25 mouse cellular contexts compared by ENCODE assay signal in the genomic region with DNA sequence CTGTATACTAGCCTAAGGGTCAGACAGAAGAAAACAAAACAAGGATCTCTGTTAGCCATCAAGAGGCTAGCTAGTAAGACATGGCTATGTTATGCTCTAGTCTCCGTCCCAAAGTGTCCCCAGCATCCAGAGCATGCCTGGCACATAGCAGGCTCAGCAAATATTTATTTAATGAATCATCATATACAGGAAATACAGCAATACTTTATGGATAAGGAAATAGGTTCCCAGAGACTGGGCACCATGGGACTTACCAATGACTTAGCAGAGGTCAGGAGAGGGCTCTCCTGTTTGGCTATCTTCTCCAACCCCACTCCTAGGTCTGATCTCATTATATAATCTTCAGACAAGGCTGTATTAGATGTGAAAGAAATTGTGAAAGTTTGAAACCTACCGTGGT. TPM values are rescaled to one million over a fixed set of nuclear protein-coding genes. Genes with fewer than 3 reads are reported as not detected.
DNase-seq lines count a peak whose midpoint lies in the region; ATAC-seq and TF ChIP-seq lines count a peak whose summit lies in the region.
"Had no signal": no experiment of that assay in that cellular context is flagged by ENCODE, and none has a peak within 500 bp of the region (broad histone marks: within the 10 kb centered on the region; RNA-seq: fewer than 3 reads in every experiment).

No protein-coding gene starts in this region.

- 0 out of 2 replicates have a peak, but pooled peaks have one; percentile 19 for ATAC-seq in intestine, embryonic 14.5 days (replicated peaks; ENCODE audit: low FRiP score, low TSS enrichment, low read depth)
- ATAC-seq in intestine, postnatal 0 days, result peak; percentile 50; the same call in 1 of the 2 replicates
- peak; percentile 83 for ATAC-seq in stomach, postnatal 0 days (ENCODE audit: low FRiP score, low TSS enrichment)
- no peak for ATAC-seq in cerebellum, adult (ENCODE audit: insufficient number of reproducible peaks, low FRiP score, low TSS enrichment)
- ATAC-seq: forebrain, embryonic 15.5 days; hindbrain, postnatal 0 days; inflammation-experienced regulatory T-cells, adult 6 months had no signal

- H3K36me3 ChIP-seq in intestine, embryonic 14.5 days (ENCODE audit: control insufficient read depth, insufficient read depth, low read length), result no peaks in the 10 kb centered on the region
- no peaks in the 10 kb centered on the region for H3K36me3 ChIP-seq in intestine, postnatal 0 days (ENCODE audit: control insufficient read depth, insufficient read depth)
- H3K36me3 ChIP-seq in stomach, postnatal 0 days (ENCODE audit: control insufficient read depth, insufficient read depth, low read length), result no peaks in the 10 kb centered on the region
- H3K36me3 ChIP-seq: embryonic facial prominence, embryonic 12.5 days; embryonic facial prominence, embryonic 15.5 days; forebrain, embryonic 15.5 days had no signal

- no peak overlapping the region for H3K4me3 ChIP-seq in intestine, embryonic 14.5 days (ENCODE audit: low read depth, low read length)
- no peak overlapping the region for H3K4me3 ChIP-seq in intestine, postnatal 0 days (ENCODE audit: low read depth, low read length)
- H3K4me3 ChIP-seq in stomach, postnatal 0 days (ENCODE audit: low read depth, low read length), result no peak overlapping the region
- H3K4me3 ChIP-seq: embryonic facial prominence, embryonic 12.5 days; embryonic facial prominence, embryonic 15.5 days; erythroblast, embryonic 14.5 days; forebrain, embryonic 12.5 days; forebrain, embryonic 15.5 days; heart, embryonic 13.5 days had no signal

- 74% methylated on average over 2 of the region's 2 CpGs for WGBS in intestine, embryonic 14.5 days
- WGBS in intestine, postnatal 0 days, result 66% methylated on average over 2 of the region's 2 CpGs
- 54% methylated on average over 2 of the region's 2 CpGs for WGBS in stomach, postnatal 0 days

- H3K4me1 ChIP-seq in intestine, embryonic 14.5 days (replicated peaks; ENCODE audit: control insufficient read depth, insufficient read depth, low read length), result no peaks in the 10 kb centered on the region
- H3K4me1 ChIP-seq in intestine, postnatal 0 days (replicated peaks; ENCODE audit: control insufficient read depth, insufficient read depth, low read length), result no peaks in the 10 kb centered on the region
- H3K4me1 ChIP-seq in stomach, postnatal 0 days (replicated peaks; ENCODE audit: control insufficient read depth, insufficient read depth), result no peaks in the 10 kb centered on the region
- H3K4me1 ChIP-seq: embryonic facial prominence, embryonic 12.5 days; forebrain, embryonic 12.5 days; forebrain, embryonic 15.5 days had no signal

- no peak for TF ChIP-seq CTCF in intestine, postnatal 0 days (IDR thresholded peaks at IDR 0.05; ENCODE audit: low read depth)
- TF ChIP-seq CTCF in stomach, postnatal 0 days (IDR thresholded peaks at IDR 0.05; ENCODE audit: low read depth), result no peak

- peak; percentile 21 for DNase-seq in 416B (ENCODE audit: low read depth)
- no peak for DNase-seq in intestine, embryonic 14.5 days (ENCODE audit: low spot score)
- no peak for DNase-seq in stomach, postnatal 0 days (ENCODE audit: low spot score)
- no peak for DNase-seq in urinary bladder, postnatal 10 days (ENCODE audit: low spot score)
- DNase-seq: adrenal gland, postnatal 10 days; adrenal gland, postnatal 36 days; cerebellum, adult 11 months; cerebellum, adult 2 months; cerebellum, adult 9-11 months; cerebellum, postnatal 25 days; gastrocnemius, postnatal 10 days; gastrocnemius, postnatal 36 days; heart, postnatal 14 days; heart, postnatal 4 days had no signal

- no peak overlapping the region for H3K27ac ChIP-seq in intestine, embryonic 14.5 days (ENCODE audit: low read depth)
- H3K27ac ChIP-seq in intestine, postnatal 0 days (ENCODE audit: low read depth, low read length), result no peak overlapping the region
- H3K27ac ChIP-seq in stomach, postnatal 0 days (replicated peaks), result no peak overlapping the region
- H3K27ac ChIP-seq: embryonic facial prominence, embryonic 12.5 days; embryonic facial prominence, embryonic 15.5 days; forebrain, embryonic 12.5 days; forebrain, embryonic 15.5 days; heart, embryonic 13.5 days; hindbrain, embryonic 14.5 days; hindbrain, postnatal 0 days had no signal

- H3K9ac ChIP-seq in intestine, embryonic 14.5 days (ENCODE audit: low read length), result no peak overlapping the region
- H3K9ac ChIP-seq in intestine, postnatal 0 days (ENCODE audit: low read depth, low read length), result no peak overlapping the region
- no peak overlapping the region for H3K9ac ChIP-seq in stomach, postnatal 0 days (ENCODE audit: low read length)
- H3K9ac ChIP-seq: embryonic facial prominence, embryonic 12.5 days; embryonic facial prominence, embryonic 15.5 days; forebrain, embryonic 12.5 days; forebrain, embryonic 15.5 days; heart, embryonic 13.5 days; hindbrain, embryonic 14.5 days had no signal

- no peak for TF ChIP-seq EP300 in stomach, postnatal 0 days (optimal IDR thresholded peaks at IDR 0.05)

- no peaks in the 10 kb centered on the region for H3K9me3 ChIP-seq in intestine, embryonic 14.5 days (ENCODE audit: control insufficient read depth, low read length)
- H3K9me3 ChIP-seq in intestine, postnatal 0 days (ENCODE audit: control insufficient read depth), result no peaks in the 10 kb centered on the region
- H3K9me3 ChIP-seq in stomach, postnatal 0 days (ENCODE audit: control insufficient read depth, low read length), result no peaks in the 10 kb centered on the region
- H3K9me3 ChIP-seq: embryonic facial prominence, embryonic 12.5 days; embryonic facial prominence, embryonic 15.5 days; forebrain, embryonic 12.5 days; forebrain, embryonic 15.5 days; heart, embryonic 13.5 days had no signal

- no peaks in the 10 kb centered on the region for H3K27me3 ChIP-seq in intestine, embryonic 14.5 days (replicated peaks; ENCODE audit: control insufficient read depth, insufficient read depth, low read length)
- no peaks in the 10 kb centered on the region for H3K27me3 ChIP-seq in intestine, postnatal 0 days (replicated peaks; ENCODE audit: control insufficient read depth, insufficient read depth, low read length)
- H3K27me3 ChIP-seq in stomach, postnatal 0 days (ENCODE audit: control insufficient read depth, insufficient read depth, low read length), result no peaks in the 10 kb centered on the region
- H3K27me3 ChIP-seq: embryonic facial prominence, embryonic 12.5 days; embryonic facial prominence, embryonic 15.5 days; forebrain, embryonic 12.5 days; forebrain, embryonic 15.5 days; heart, embryonic 13.5 days had no signal

- no peak overlapping the region for H3K4me2 ChIP-seq in intestine, embryonic 14.5 days (ENCODE audit: low read length)
- no peak overlapping the region for H3K4me2 ChIP-seq in intestine, postnatal 0 days (replicated peaks; ENCODE audit: low read depth)
- H3K4me2 ChIP-seq in stomach, postnatal 0 days (replicated peaks; ENCODE audit: low read depth), result no peak overlapping the region
- H3K4me2 ChIP-seq: embryonic facial prominence, embryonic 12.5 days; embryonic facial prominence, embryonic 15.5 days; forebrain, embryonic 12.5 days; forebrain, embryonic 15.5 days; heart, embryonic 13.5 days; hindbrain, embryonic 14.5 days had no signal

RNA-seq across cellular contexts. Expression of a gene that starts 50.1 kb away (rescaled TPM):
- 7.8 and 8.5 TPM in 2 replicates for polyA plus RNA-seq in intestine, embryonic 14.5 days (2014; fragmentation: Nextera tagmentation; extraction: Ambion mirVana)
- polyA plus RNA-seq in intestine, postnatal 0 days (2015; fragmentation: Nextera tagmentation; extraction: Ambion mirVana), result 20.7 and 22.3 TPM in 2 replicates
- polyA plus RNA-seq in stomach, postnatal 0 days (2015; fragmentation: Nextera tagmentation; extraction: Ambion mirVana), result 5.7 and 6.2 TPM in 2 replicates

RNA-seq across cellular contexts. Expression of a gene that starts 50.2 kb away (rescaled TPM):
- 43.5 and 54.5 TPM in 2 replicates for polyA plus RNA-seq in intestine, embryonic 14.5 days (2014; fragmentation: Nextera tagmentation; extraction: Ambion mirVana)
- 51.9 and 53.8 TPM in 2 replicates for polyA plus RNA-seq in intestine, postnatal 0 days (2015; fragmentation: Nextera tagmentation; extraction: Ambion mirVana)
- 44.9 and 46.5 TPM in 2 replicates for polyA plus RNA-seq in stomach, postnatal 0 days (2015; fragmentation: Nextera tagmentation; extraction: Ambion mirVana)

RNA-seq across cellular contexts. Expression of a gene that starts 50.6 kb away (rescaled TPM):
- 298 and 334 TPM in 2 replicates for polyA plus RNA-seq in intestine, embryonic 14.5 days (2014; fragmentation: Nextera tagmentation; extraction: Ambion mirVana)
- polyA plus RNA-seq in intestine, postnatal 0 days (2015; fragmentation: Nextera tagmentation; extraction: Ambion mirVana), result 337 and 357 TPM in 2 replicates
- 359 and 382 TPM in 2 replicates for polyA plus RNA-seq in stomach, postnatal 0 days (2015; fragmentation: Nextera tagmentation; extraction: Ambion mirVana)
